Mouse (Mus musculus) MN1 (cell line): ENCODE results near the gene Elmo1.

Experiments
- DNase-seq: peaks from one replicate; pipeline ENCODE4 v3.0.0-alpha.2; 2016; ENCODE audit warnings: low spot score

Elmo1 gene

DNA sequence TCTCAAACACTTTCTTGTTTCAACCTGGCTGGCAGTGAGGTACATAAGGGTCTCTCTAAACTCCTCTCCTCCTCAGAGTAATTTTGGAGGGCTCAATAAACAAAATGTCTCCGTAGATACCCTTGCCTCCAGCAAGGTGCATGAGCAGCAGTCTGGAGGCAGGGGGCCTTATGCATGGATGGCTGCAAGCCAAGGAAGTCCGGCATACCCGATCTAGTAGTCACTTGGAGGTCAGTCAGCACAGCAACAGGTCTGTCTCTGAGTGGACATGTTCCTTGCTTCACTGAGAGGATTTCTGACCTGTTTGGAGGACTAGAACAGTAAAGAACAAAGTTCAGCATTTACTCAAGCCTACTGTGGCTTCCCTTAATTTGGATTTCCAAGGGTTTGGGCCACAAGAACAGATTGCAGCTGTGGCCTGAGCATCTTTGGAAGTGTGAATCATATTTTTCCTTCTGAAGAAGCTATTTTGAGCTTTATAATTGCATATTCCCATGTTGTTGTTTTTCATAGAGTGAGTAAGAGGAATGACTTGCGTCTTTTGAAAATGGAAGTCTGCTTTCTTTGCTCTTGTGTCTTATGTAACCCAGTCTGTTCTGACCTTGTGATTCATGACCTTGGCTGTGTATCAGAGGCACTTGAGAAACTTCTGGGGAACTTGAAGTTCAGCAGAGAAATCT lies 296.2 kb downstream of the Elmo1 start:
- DNase-seq = no peak

GRCm38 (mm10) chr13:20392824-20393598 lies 302.6 kb downstream of the Elmo1 start:
- DNase-seq = no peak

DNA sequence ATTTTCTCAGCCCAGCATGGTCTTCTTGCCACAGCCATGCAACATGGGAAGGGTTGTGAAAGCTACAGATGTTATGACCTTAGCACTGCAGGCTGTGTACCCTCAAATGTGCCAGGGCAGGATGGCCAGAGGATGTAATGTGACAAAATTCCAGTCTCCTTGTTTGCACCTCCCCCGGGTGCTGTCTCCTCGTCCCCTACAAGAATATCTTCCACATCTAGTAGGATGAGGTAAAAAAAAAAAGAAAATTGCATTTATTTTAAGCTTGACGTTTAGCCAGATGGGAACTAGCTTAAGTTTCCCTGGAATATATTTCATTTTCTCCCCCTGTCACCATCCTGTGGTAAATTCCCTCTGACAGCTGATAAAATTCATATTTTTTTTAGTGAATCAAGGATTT lies 307.3 kb downstream of the Elmo1 start:
- no peak for DNase-seq

DNA sequence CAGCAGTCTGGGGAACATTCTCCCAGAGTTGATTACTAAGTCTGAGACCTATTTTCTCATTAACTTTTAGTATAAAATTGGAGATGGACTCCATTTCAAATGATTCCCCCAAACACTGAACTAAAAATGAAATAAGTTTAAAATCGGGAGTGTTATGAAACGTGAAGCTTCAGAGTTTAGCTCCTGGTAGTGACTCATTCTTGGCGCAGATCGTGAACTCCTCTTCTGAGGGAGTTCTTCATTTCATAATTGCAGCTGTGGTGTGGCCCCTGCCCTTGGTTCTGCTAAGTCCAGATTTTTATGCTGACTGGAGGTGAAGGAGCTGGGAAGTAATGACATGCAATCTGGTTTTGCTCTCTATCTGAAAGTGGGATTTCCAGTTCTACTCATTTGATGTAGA lies 307.9 kb downstream of the Elmo1 start:
- DNase-seq = no peak

- DNase-seq = no peak
Observed at GRCm38 (mm10) chr13:20404530-20404929, 314.1 kb downstream of the Elmo1 start.

DNA sequence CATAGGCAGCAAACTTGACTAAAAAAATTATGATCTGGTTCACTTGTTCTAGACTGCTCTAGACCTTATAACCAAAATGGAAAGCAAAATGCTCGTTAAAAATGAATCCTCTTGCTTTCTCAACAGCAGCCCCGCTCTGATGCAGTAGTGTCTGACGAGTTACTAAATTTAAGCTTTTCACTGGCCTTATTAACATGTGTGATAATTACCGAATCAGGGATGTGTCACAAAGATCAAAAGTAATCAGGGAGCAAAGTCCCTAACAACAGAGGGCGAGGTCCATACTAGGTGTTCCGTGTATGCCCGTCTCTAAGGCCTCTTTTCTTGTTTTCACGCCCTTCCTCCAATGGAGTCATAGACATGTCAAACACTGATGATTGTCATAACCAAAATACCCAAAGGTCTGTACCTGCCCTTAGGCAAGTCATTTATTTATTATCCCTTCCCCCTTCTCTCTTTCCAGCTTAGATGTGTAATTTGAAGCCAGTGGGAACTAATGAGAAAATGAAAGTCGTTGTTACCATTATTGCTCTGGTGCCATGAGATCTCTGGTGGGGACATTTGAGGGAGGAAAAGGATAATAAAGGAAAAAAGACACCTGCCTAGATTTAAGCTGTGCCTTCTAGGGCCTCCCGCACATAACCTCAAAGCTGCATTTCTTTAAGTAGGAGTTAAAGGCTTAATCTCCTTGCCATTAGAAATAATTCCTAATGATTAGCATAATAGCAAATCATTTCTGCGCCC lies 316.2 kb downstream of the Elmo1 start:
- DNase-seq = no peak

DNA sequence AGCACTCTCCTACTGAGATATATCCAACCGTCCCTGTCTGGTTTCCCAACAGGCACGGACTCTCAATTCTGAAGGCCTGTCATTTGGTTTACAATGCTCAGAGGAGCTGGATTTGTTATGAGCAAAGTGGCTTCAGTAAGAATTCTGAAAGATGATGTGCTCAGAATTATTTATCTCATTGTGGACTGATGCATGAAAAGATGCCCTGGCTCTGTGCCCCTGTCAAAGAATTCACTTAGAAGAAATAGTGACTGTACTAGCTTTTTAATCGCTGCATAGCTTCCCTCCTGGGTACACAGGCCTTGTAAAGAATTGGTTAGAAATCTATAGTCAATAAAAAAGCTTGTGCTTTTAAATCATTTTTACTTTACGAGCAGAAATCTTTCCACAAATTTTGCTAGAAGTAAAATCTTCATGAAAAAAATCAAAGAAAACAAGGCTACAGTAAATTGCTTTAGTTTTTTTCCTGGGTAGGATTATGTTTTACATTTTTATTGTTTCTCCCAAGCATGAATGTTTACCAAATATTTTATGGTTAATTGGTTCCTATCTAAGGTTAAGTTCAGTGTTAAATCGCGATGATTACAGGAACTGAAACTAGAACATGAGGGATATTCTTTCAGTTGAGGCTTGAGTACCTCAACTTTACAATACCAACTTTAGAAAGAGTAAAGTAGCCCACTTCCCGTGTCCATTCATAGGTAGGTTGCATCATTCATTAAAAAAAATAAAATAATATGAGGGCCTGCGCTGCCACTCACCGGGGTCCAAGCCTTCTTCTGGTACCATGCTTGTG lies 320.1 kb downstream of the Elmo1 start:
- no peak for DNase-seq

GRCm38 (mm10) chr13:20416691-20417660 lies 326.6 kb downstream of the Elmo1 start:
- no peak for DNase-seq

GRCm38 (mm10) chr13:20430998-20431397 lies 340.6 kb downstream of the Elmo1 start:
- DNase-seq = no peak

GRCm38 (mm10) chr13:20433221-20433858 lies 342.9 kb downstream of the Elmo1 start:
- peak; percentile 54 for DNase-seq

- DNase-seq = no peak
Observed at GRCm38 (mm10) chr13:20434071-20434470, 343.7 kb downstream of the Elmo1 start.

DNA sequence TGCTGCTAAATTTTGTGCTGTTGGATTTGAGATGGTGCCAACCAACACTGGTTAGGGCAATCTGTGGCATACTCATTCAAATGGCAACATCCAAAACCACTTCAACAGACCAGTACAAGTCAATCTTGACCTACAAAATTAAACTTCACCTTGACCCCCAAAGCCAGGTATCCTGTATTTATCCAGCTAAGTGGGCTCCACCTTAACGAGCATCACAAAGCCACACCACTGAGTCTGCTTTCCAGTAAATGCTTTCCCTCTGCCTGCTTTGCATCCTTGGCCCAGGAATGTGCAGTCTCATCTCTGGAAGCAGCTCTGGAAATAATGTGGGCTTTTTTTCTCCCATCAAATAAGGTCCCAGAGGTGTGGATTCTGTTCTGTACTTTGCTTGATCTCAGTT lies 349.1 kb downstream of the Elmo1 start:
- no peak for DNase-seq

- no peak for DNase-seq
Observed at GRCm38 (mm10) chr13:20450831-20451353, 360.5 kb downstream of the Elmo1 start.

DNA sequence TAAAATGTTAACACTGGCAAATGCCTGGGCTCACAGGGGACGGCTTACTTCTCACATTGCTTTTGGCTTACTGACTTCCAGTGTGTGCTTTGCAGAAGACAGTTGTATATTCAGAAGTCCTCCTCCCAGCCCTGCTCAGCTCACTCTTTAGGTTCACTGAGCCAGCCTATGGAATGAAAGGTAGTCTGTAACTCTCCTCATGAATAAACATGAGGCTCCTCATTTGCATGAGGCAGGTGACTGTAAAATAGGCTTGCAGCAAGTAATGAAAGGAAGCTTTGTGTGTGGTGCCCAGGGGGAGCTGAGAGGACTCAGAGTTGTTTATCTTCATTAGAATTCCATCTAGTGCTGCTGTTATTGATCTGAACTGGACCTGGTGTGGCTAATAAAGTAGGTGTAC lies 364.0 kb downstream of the Elmo1 start:
- no peak for DNase-seq

DNA sequence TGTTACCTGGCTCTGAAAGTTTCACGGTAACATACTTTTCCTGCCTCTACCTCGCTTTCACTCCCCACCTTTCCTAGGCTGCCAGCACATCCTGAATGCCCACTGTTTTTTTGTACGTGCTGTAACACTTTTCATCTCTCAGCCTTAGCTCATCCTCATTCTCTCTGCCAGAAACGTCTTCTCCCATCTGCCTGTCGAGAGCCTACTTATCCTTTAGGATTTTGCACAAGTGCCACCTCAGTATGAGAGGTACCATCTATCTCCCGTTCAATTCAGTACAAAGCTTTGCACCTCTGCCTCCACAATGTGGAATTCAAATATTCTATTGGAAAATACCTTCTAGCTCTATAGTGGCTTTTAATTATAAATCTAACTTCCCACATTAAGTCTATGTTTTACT lies 369.7 kb downstream of the Elmo1 start:
- no peak for DNase-seq

- no peak for DNase-seq
Observed at GRCm38 (mm10) chr13:20461616-20462015, 371.2 kb downstream of the Elmo1 start.

DNA sequence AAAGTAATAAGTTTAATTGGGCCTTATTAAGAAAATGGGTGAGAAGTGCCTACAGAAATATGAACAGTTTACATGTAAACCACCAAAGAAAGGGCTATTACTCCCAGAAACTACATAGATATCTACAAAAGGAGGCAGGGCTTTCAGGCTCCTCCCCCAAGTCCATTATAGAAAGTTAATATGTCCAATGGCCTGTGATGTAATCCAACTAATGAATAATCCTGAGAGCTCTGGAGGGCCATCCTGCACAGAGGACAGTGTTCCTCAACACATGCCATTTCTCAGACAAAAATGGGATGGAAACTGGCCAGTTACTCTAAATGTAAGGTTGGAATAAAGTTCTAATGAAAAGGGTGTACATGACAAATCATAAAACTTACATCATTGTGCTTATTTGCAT lies 373.8 kb downstream of the Elmo1 start:
- no peak for DNase-seq

GRCm38 (mm10) chr13:20467381-20467780 lies 377.0 kb downstream of the Elmo1 start:
- no peak for DNase-seq

GRCm38 (mm10) chr13:20471732-20472131 lies 381.3 kb downstream of the Elmo1 start:
- DNase-seq = peak; percentile 49

DNA sequence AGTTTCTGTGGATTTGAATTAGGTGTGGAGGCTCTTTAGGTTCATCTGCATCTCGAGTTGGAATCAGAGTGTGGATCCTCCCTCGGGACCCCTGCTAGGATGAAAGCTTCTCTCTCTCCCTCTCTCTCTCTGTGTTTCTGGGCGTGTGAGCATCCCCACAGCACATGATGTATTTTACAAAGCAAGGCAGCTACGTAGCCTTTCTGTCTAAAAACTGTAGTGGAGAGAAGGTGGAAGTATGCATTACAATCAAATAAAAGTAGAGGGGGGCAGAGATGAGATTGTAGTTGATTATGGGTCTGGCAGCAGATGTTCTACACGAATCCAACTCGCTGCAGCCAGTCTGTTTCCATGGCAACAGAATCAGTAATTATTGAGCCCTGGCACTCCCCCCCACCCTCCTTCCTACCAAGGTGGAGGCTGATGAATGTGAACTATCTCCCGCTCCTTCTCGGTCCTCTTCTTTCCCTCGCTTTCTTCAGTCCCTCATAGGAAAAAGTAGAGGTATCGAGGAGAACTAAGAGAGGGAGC lies 382.0 kb downstream of the Elmo1 start:
- peak; percentile 28 for DNase-seq
